Mouse (Mus musculus): ENCODE measurements around the gene Kctd2.
"Not testable (repeated sequence)": the region's sequence is repeated elsewhere in the genome, so short reads cannot be mapped to it uniquely, and the experiment has no call there.

Kctd2 gene

DNA sequence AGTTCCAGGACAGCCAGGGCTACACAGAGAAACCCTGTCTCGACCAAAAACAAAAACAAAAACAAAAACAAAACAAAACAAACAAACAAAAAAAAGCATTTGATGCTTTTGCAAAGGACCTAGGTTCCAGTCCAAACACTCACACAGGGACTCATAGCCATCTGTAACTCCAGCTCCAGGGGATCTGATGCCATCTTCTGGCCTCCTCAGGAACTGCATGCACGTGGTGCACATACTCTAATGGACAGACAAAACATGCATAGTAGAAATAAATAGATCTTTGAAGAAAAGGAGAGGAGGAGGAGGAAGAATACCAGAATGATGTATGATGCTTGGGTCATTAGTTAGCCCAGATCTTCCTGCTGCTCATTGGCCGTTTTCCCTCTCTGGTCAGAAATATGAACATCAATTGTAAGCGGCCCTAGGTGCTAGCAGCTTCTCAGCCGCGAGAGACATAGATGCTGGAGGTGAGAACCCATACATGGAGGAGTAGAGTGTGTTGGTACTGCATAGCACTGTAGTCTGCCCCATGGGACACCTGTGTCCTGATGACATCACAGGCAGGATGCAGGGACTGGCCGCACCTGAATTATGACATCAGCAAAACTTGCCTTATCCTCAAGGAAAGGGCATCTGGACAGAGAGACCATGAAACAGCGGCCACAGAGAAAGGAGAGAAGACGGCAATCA is 20.1 kb downstream of the Kctd2 start, which contains the start of gene Trim80:
TSS of gene Trim80 (plus strand) at position 640 of the 690 bp plus-strand sequence.
- DNase-seq: no peak

DNA sequence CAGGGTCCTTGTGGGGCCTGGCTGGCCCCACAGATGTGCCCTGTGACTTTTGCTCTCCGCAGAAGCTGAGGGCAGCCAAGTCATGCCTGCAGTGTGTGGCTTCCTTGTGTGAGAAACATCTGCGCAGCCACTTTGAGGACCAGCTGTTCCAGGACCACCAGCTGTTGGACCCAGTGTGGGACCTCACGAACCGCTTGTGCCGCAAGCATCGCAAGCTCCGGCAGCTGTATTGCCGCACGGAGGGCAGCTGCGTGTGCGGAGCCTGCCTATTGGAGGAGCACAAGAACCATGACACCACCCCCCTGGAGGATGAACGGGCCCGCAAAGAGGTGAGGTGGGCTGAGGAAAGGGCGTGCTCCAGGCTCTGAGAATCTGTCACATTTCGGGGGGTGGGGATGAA is 21.5 kb downstream of the Kctd2 start:
- DNase-seq: no peak

DNA sequence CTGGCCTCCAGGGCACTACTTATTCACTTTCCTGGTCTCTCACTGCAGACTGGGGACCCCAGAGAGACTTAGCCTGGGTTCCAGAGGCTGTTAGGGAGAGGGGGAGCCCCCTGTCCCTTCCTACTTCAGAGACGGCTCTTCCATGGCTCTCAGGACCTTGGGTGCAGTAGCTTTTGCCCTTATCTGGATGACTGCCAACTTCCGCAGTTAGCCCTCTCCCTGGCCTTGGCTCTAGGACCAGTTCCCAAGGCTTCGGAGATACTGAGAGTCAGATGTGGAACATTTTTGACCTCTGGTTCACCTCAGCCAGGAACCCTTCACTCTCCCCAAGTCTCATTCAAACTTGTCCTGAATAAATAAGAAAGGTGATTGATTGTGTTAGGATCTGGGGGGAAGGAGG is 27.0 kb downstream of the Kctd2 start:
- DNase-seq: peak; percentile 76

- DNase-seq: peak; percentile 62
These were observed 27.5 kb downstream of the Kctd2 start for GRCm38 (mm10) chr11:115447321-115447885.

GRCm38 (mm10) chr11:115448075-115448474 is 28.1 kb downstream of the Kctd2 start:
- DNase-seq: peak; percentile 80

DNA sequence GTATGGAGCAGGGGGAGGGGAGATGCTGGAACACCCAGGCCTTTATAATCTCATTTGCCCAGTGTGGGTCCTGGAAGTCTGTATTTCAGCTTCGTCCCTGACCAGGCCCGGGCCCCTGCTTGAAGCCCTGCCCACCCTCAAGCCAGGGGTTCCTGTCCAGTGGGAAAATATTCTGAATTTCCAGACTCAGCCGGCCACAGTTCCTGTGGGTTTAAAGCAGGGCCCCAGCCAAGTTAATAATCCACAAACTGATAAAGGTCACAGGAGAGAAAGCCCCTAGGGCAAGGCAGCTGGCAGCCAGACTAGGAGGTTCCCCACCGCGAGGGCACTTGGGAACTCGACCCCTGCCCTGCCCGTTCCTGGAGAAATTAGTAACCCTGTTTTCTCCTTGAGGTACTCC is 29.1 kb downstream of the Kctd2 start:
- peak; percentile 93 for DNase-seq

DNA sequence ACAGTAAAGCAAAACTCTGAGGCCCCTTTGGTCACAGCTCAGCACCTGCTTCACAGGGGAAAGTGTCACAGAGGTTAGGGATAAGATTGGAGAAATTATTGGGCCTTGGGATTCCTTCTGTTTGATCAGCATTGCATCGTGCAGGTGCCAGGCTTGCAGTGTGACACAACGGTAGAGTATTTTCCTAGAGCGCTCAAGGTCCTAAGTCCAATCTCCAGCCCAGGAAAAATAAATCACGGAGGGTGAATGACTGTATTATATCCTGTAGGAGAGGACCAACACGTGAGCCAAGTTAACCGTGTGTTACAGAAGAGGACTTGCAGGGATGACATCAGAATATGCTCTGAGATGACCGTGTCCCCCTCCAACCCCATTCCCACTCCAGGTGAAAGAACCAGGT is 30.2 kb downstream of the Kctd2 start:
- peak; percentile 63 for DNase-seq

GRCm38 (mm10) chr11:115451781-115452241 is 31.9 kb downstream of the Kctd2 start:
- peak; percentile 46 for DNase-seq

- DNase-seq: no peak
These were observed 32.4 kb downstream of the Kctd2 start for GRCm38 (mm10) chr11:115452281-115452860.

DNA sequence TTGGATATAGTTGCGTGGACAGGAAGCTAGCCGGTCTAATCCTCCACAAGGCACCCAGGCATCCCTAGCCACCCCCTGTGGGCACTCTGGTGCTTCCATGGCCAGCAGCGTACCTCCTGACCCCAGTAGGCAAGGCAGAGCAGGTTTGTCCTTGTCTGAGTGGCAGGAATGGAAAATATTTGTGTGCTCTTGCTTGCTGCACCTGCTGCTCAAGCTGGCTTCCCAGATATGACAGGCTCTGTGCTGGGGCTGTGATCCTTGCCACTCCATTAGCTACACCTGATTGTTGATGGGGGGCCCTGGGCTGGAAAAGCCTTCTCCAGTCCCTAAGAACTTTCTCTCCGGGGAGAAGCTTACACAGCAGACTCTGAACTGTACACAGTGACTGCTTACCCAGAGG is 33.4 kb downstream of the Kctd2 start:
- peak; percentile 65 for DNase-seq

DNA sequence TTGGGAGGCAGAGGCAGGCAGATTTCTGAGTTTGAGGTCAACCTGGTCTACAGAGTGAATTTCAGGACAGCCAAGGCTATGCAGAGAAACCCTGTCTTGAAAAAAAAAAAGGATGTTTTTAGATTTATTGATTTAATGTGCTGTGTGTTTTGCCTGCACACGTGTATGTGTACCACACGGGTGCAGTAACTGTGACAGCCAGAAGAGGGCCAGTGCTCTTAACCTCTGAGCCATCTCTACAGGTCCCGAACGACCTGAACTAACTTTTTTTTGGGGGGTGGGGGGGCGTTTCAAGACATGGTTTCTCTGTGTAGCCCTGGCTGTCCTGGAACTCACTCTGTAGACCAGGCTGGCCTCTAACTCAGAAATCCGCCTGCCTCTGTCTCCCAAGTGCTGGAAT is 34.9 kb downstream of the Kctd2 start:
- not testable (repeated sequence) for DNase-seq

DNA sequence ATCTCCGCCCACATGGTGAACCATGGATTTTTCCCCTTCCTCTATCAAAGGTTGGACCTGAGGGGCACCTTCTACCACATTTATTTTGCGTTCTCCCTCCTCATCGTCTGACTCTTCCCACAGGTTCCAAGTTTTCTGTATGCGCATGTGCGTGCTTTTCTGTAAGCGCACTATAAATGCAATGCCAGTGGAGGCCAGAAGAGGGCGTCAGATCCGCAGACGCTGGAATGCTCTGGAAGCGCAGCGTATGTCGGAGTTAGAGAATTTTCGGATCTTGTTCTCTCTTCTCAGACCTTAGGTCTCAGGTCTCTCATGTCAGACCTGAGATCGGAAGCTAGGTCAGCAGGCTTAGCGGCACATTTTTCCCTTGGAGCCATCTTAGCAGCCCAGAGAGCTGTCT is 35.7 kb downstream of the Kctd2 start:
- no peak for DNase-seq

GRCm38 (mm10) chr11:115456182-115456581 is 36.3 kb downstream of the Kctd2 start:
- no peak for DNase-seq

DNA sequence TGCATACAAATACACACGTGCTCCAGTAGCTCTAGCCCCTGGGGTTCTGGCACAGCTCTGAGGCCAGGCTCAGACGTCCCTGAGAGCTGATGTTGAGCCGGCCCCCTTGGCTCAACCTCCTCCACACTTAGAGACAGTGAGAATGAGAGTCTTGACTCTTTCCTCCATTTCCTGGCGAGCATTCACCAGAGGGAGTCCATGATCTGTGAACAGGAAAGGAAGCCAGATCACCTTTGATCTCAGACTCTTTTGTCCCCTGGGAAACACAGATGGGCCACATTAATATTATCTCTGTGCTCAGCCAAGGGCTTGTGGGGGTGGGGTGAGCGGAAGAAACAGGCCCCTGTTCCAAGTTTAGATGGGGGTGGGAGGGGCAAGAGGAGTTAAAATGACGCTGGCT is 37.5 kb downstream of the Kctd2 start:
- DNase-seq: peak; percentile 40

DNA sequence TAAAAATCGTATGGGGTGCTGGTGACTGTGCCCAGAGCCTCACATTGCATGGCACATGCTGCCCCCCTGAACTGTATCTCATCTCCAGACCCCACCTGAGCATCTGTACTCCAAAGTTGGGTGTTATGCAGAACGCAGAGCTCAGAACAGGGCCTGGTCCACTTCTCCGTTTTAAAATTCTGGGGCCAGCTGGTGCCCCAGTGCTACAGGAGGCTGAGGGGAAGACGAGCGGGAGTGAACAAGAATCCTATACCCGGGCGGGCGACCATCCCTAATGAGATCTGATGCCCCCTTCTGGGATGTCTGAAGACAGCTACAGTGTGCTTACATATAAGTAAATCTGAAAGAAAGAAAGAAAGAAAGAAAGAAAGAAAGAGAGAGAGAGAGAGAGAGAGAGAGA is 41.0 kb downstream of the Kctd2 start:
- no peak for DNase-seq

DNA sequence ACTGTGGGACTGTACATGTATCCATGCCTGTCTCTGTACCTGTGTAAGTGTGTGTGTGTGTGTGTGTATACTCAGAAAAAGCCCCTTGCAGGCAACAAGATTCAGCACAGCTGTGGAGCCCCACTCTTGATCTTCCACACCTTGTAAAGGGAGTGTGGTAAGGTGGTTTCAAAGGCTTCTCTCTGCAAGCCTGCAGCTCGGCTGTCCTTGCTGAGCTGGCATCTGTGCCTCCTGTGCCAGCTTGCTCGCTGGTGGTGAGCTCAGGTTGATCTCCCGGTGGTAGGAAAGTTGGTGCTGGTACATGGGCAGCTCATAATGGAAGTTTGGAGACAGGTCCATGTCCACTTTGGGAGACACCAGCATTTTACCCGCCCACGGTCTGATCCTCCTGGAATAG is 41.9 kb downstream of the Kctd2 start:
- no peak for DNase-seq

GRCm38 (mm10) chr11:115462243-115462891 is 42.4 kb downstream of the Kctd2 start, which contains the start of gene Slc16a5:
TSS of gene Slc16a5 (plus strand) at chr11:115462474.
- DNase-seq: peak; percentile 70

- peak; percentile 73 for DNase-seq
These were observed 43.5 kb downstream of the Kctd2 start for GRCm38 (mm10) chr11:115463397-115463796.

DNA sequence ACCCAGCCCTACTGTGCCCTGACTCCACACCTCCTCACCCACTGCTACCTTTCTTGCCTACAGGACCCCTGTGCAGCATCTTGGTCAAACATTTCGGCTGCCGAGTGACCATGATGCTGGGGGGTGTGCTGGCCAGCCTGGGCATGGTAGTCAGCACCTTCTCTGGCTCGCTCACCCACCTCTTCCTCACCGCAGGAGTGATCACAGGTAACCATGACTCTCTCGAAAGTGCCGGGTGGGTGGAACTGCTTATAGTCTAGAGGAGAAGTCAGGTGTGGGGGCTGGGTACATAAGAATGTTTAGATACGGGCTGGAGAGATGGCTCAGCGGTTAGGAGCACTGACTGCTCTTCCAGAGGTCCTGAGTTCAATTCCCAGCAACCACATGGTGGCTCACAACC is 44.9 kb downstream of the Kctd2 start:
- no peak for DNase-seq

DNA sequence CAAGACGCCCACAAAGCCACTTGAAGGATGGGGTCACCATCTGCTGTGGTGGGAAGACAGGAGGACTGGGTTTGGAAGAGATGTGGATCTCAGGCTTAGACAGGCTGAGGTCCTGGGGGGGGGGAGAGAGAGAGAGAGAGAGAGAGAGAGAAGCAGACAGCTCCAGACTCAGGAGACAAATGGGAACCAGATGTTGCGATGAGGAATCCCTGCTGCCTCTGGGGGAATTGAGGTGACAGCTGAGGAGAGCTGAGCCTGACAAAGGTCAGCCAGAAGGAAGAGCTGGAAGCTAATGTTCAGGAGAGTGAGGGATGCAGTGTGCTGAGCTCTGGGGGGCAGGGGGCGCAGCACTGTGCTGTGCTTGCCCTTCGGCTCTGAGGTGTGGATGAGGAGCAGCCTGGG is 47.3 kb downstream of the Kctd2 start:
- no peak for DNase-seq

- no peak for DNase-seq
These were observed 52.3 kb downstream of the Kctd2 start for GRCm38 (mm10) chr11:115472183-115472582.

- DNase-seq: peak; percentile 94
These were observed 53.8 kb downstream of the Kctd2 start for GRCm38 (mm10) chr11:115473626-115474275.
